Mouse (Mus musculus) kidney, adult 8-10 months (tissue): ENCODE measurements at regions not wholly inside any gene's neighbourhood (a gene's known extent, or its start where the extent isn't known, plus 50 kb on each side); places are given as distances from the start of the nearest gene placed in this dataset.
A peak's percentile ranks its signal among the peaks of the same experiment; 100 is the strongest.
"Not testable (repeated sequence)": the region's sequence is repeated elsewhere in the genome, so short reads cannot be mapped to it uniquely, and the experiment has no call there.

Experiments used
- DNase-seq, 2 experiments: peaks; one replicate each; pipeline ENCODE4 v3.0.0; 2022

DNA sequence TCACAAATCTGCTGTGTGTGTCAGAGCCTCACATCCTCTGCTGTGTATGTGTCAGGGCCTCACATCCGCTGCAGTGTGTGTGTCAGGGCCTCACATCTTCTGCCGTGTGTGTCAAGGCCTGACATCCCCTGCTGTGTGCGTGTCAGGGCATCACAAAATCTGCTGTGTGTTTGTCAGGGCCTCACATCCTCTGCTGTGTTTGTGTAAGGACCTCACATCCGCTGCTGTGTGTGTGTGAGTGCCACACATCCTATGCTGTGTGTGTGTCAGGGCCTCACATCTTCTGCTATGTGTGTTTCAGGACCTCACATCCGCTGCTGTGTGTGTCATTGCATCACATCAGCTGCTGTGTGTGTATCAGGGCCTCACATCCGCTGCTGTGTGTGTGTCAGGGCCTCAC lies 63.3 kb downstream of the Asmt start:
- DNase-seq: peak; percentile 0

DNA sequence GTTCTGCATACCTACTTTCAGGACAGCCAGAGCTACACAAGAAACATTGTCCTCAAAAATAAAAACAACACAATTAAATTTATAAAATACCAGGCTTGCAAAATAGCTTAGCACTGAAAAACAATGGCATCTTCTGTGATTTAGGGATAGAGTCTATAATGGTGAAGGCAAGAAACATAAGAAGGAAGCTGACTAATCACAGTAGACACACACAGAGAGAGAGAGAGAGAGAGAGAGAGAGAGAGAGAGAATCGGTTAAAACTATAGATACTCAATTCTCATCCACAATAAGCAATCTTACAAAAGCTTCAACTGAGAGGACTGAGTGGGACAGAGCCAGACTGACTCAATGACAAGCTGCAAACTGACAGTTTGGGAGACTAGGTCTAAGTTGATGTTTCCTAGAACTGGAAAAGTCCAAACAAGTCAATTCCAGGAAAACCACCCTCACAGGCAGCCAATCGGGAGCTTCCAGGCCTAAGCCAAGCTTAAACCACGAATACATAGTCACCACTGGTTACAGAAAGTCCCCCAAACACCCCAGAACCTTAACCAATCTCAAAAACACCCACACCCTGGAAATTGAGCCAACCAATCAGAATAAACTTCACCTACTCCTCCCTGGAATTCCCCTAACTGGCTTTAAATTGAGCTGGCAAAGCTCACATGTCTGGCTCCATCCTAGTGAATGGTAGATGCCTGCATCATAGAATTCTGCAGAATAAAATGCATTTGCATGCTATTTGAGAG lies 81.2 kb downstream of the Asmt start:
- not testable (repeated sequence) for DNase-seq
